Mouse (Mus musculus) liver, embryonic 14.5 days (tissue): ENCODE results near the gene Rbm19.
A peak's percentile ranks its signal among the peaks of the same experiment; 100 is the strongest.

ENCODE experiments used
- CTCF ChIP-seq: IDR thresholded peaks from 2 replicates; pipeline ENCODE4 v1.5.1; 2016; ENCODE audit warnings: antibody characterized with exemption, low read depth, control low read depth
- EP300 ChIP-seq: IDR thresholded peaks from 2 replicates; pipeline ENCODE4 v1.6.1; 2016; ENCODE audit warnings: antibody characterized with exemption, low read depth

DNA sequence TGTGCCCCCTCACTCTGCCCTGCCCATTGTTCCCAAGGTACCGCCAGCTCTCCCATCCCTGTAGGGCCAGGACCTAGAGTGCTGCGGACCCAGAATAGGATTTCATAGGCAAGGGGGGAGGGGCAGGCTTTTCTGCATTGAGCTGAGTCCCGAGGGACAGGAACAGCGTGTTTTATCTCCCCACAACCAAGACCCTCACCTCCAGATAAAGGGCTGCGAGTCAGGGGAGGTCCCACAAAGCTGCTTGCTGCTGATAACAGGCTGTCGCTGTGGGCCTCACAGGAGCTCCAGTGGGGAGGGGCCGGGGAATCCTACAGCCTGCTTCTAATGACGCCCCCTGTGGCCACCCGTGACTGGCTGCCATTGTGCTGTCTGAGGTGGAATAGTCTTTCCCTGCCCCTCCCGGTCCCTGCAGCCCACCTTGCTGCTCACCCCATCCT lies 20.0 kb downstream of the Rbm19 start:
- TF ChIP-seq CTCF (peak; percentile 74), EP300 (peak; percentile 99)
